Mouse (Mus musculus) neutrophil, adult 5-6 weeks (primary cell): Measurements from ENCODE around the gene Kalrn. TPM values are rescaled to one million over a fixed set of nuclear protein-coding genes. Genes with fewer than 3 reads are reported as not detected.
"Not testable (repeated sequence)": the region's sequence is repeated elsewhere in the genome, so short reads cannot be mapped to it uniquely, and the experiment has no call there.

Source experiments
- ATAC-seq: fragments of 151-379, 151-347 bp; 2 replicates; pipeline ENCODE4 v1.8.0; 2017; ENCODE audit warnings: mild to moderate bottlenecking, moderate TSS enrichment; ENCODE audit not compliant: insufficient number of reproducible peaks, poor library complexity, low FRiP score, severe bottlenecking; ENCODE audit errors: extremely low read depth
- total RNA-seq: library from RNA; stranded (forward); fragments of 200-1000 nt; gene quantifications from 2 replicates; pipeline ENCODE4 v1.2.3, GENCODE M21; 2017

The Kalrn gene
- total RNA-seq, 1 experiment from 2014 or later, result 6.1 TPM

DNA sequence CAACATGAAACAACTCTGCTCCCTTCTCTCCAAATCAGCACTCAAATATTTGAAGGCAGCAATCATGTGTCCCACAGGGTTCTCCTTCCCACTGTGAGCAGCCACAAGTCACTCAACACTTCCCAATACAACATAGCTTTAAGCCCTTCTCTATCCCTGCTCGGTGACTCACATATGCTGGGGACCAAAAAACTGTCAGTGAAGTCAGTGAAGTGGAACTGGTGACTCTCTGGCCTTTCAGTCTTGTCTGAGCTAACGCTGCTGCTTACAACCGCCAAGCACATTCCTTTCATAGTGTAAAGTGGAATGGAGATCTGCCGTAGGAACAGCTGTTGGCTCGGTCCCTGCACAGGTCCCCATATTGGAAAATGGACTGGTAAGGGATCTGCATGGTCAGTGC lies 241.7 kb downstream of the Kalrn start:
- ATAC-seq, result no peak

DNA sequence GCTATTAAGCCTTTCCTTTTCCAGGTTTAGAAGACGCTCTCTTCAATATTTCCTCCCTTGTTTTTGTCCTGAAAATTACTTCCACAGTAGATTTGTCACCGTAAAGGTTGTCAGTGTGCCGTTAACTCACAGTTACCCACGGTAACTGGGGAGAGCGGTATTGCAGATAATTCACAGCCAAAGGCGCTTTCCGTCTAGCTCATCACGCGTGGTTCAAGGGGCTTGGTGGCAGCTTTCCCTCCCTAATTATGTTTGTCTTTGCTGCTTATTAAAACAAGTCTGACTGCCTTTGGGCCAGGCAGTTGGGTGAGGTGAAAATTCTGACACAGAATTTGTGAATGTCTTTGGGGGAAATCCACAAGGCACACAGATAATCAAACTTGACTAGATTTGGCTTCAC lies 243.5 kb downstream of the Kalrn start:
- ATAC-seq, result no peak

DNA sequence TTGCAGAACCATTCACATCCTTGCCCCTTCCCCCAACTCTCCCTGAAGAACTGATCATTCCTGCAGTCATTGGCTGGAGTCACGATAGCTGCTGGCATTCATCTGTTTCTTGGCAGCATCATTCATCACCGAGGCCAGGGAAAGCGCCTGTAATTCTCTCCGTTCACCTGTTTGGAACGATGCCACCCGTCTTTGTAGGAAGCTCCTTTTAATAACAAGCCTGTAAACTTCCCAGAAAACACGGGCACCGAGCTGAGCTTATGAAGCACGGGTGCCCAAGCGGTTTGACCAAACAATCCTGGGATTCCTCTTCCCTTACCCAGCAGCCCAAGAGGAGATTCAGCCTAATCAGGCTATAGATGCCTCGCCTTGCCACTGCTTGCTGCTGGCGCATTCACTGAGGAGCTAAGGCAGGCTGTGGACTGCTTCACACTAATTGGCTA lies 243.9 kb downstream of the Kalrn start:
- no peak for ATAC-seq

GRCm38 (mm10) chr16:34327890-34328289 lies 245.4 kb downstream of the Kalrn start:
- no peak for ATAC-seq

DNA sequence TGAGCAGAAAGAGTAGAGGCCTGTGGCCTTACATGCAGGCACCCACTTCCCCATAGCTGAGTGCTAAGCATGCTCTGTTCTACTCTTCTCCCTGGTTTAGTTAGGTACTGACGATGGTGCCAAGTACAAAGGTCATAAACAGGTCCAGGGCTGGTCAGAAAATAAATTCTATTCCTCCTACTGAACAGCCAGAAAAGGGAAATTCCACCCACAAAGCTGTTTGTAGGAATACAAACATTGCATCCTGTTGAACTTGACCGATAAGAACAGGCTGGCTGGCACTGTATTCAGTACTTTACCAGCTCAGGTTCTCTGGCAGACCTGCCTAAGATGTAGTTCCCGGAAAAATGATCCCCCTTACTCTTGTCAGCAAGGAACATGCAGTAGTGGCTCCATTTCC lies 247.5 kb downstream of the Kalrn start:
- no peak for ATAC-seq

- ATAC-seq, result no peak
Measured at GRCm38 (mm10) chr16:34325161-34325560, 248.2 kb downstream of the Kalrn start.

GRCm38 (mm10) chr16:34324735-34325134 lies 248.6 kb downstream of the Kalrn start:
- ATAC-seq, result no peak

DNA sequence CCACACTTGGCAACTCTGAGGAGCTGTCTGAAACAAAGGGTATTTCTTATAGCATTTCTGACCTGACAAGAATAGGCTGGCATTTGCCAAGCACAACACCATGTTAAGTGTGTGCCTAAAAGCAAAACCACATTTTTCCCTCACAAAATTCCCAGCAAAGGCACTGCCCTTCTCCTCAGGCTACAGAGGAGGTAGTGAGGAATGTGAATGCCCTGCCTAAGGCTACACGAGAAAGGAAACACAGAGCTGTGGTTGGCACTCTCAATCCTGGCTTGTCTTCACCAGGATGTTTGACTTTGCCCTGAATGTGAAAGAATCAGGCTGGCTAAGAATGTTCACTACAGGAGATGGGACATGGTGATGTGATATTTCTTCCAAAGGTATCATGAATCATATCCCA lies 249.8 kb downstream of the Kalrn start:
- ATAC-seq, result no peak

GRCm38 (mm10) chr16:34322546-34322945 lies 250.8 kb downstream of the Kalrn start:
- ATAC-seq, result no peak

GRCm38 (mm10) chr16:34321066-34321790 lies 252.1 kb downstream of the Kalrn start:
- no peak for ATAC-seq

DNA sequence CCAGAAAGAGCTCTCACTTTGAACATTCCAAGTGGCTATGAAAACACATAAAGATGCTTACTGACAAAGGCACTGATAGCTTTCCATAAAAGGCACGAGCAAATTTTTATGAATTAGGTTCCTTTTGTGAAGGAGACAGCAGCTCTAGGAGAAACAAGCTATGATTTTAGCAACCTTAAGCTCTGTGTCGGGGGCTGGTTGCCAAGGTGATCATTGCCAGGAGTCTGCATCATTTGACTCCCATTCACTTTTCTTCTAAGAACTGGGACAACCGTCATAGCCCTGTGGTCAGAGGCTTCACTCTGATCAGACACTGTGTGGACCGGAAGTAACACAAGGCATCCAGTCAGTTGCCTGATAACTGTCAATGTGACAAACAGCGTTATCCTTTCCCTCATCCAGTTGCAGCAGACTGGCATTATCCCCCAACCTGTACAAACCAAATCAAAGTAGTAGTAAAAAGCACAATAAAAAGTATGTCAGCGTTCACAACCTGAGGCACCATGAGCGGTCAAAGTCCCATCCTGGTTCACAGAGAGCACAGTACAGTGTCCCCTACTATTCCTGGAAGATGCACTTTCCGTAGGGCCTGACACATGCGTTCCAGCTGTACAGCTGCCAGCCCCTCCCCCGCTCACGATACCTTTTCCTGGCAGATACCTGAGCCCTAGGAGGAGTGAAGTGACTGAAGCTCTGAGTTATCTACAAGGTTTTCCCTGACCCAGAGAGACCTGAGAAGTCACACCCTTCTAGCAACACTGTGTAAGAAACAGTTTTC lies 253.1 kb downstream of the Kalrn start:
- ATAC-seq, result no peak

DNA sequence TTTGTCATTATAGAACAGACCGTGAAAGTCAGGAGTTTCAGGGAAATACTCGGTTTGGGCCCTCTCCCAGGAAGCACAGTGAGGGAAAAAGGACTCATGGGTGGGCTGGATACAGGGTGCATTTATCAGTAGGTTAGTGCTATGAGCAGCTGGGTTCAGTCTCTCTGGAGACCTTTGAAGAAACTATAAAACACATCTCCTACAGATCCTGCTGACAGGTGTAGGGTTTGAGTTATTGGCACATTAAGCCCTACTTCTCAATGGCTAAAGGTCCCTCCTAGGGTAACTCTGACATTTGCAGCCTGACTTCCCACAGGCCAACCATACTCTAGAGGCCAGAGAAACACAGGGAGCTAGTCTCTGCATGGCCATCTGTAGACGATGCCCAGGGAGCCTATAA lies 256.2 kb downstream of the Kalrn start:
- no peak for ATAC-seq

DNA sequence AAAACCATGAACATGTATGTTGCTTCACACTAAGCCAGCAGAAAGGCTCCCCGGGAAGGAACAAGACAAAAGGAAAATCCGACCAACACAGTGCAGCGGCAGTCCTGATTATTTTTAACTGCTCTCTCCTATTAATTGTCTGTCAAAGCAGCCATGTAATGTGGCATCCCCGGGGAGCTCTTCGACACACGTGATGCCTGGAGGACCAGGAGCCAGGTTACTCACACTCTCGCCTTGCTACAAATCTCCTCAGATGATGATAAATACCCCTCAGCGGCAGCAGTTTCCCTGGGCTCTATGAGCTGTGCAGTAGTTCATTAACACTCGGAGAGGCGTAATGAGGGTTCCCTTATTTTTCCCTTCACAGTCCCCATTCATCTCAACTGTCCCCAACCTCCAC lies 257.1 kb downstream of the Kalrn start:
- ATAC-seq, result no peak

DNA sequence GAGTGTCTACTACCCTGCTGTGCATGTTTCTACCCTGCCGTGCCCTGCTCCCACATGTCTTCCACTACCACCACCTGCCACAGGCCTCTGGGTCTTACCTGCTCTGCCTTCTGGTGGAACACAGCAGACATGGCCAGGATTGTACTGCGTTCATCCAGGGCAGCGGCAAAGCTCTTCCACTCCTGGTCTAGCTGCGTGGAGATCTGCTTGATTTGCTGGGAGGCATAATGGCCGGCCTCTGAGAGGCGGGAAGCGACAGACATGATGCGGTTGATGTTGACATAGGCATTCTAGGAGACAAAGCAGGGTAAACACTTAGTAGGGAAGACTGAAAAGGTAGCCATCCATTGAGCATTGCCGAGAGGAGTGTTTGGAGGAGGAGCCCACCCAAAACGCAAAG lies 259.3 kb downstream of the Kalrn start:
- ATAC-seq, result no peak

DNA sequence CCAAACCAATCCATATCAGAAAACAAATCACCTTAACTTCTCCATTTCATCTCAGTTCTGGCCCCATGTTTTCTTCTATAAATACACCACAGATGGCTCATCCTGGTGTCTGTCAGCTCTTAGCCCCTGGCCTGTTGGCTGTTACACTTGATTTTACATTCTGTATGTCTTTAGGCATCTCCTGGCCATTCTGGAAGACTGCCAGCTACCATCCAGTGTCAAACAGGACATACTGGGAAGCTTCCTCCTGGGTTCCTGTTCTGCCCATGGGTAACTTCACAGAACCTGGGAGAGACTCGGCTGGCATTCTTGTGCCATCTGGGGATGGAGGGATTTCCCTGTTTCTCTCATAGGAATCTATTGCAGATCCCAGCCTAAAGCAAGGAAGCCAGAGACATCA lies 261.8 kb downstream of the Kalrn start:
- no peak for ATAC-seq

DNA sequence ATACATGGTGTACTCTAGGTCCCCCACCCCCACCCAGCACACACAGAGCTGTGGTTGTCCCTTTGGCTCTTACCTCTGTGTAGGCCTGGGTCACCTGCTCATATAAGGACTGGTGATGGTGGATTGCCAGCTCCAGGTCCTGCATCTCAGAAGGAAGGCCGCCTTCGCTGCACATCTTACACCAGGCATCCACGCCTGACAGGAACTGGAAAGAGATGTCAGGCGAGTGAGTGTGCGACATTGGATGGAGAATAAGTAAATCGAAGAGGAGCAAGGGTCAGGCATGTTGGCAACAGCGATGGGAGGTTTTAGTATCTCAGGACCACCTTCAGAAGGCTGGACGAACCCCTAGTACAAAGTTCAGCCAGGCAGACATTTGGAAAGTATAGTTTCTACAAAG lies 263.0 kb downstream of the Kalrn start:
- ATAC-seq, result no peak

GRCm38 (mm10) chr16:34308324-34308723 lies 265.0 kb downstream of the Kalrn start:
- no peak for ATAC-seq

- ATAC-seq, result no peak
Measured at GRCm38 (mm10) chr16:34307458-34307857, 265.9 kb downstream of the Kalrn start.

DNA sequence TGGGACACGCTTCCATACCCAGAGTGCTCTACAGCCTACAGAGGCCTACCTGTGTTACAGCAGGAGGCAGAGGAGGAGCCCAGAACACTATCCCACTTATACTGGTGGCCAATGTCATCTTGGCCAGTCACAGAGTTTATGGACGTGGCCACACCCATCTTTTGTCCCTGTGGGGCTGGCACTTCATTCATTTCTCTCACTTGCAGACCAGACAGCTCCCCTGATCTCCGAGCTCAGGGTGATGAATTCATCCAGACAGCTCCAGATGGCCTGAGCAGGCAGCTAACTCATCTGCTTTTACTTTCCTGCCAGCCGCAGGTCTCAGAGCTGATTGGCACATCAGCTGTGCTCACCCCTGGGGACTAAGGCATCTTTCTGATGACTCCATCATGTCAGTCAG lies 267.7 kb downstream of the Kalrn start:
- ATAC-seq, result no peak

GRCm38 (mm10) chr16:34303818-34304217 lies 269.5 kb downstream of the Kalrn start:
- ATAC-seq, result not testable (repeated sequence)
